Mouse (Mus musculus) kidney, postnatal 0 days (tissue): Measurements from ENCODE around the gene Fam221b. TPM values are rescaled to one million over a fixed set of nuclear protein-coding genes. Genes with fewer than 3 reads are reported as not detected.

Experiments used
- ATAC-seq: fragments of 200-750 bp; cut with Nextera tagmentation; replicated peaks from 2 replicates; pipeline ENCODE4 v1.8.0; 2017; ENCODE audit warnings: low read depth, moderate number of reproducible peaks, moderate TSS enrichment, moderate library complexity; ENCODE audit not compliant: low FRiP score
- DNase-seq: peaks from one replicate; pipeline ENCODE4 v3.0.0-alpha.2; 2016; ENCODE audit warnings: low spot score
- H3K27ac ChIP-seq: fragments of 300-500 bp; sonication (generic); 2 replicates; pipeline ENCODE4 v1.5.1; 2014; ENCODE audit warnings: mild to moderate bottlenecking
- H3K27me3 ChIP-seq: fragments of 300-500 bp; sonication (generic); 2 replicates; pipeline ENCODE4 v1.6.1; 2014; ENCODE audit warnings: low read length, mixed read lengths; ENCODE audit not compliant: insufficient read depth
- H3K36me3 ChIP-seq: fragments of 300-500 bp; sonication (generic); 2 replicates; pipeline ENCODE4 v1.6.1; 2014; ENCODE audit warnings: low read length, mixed read lengths; ENCODE audit not compliant: insufficient read depth
- H3K4me1 ChIP-seq: fragments of 300-500 bp; sonication (generic); replicated peaks from 2 replicates; pipeline ENCODE4 v1.6.1; 2014; ENCODE audit warnings: antibody characterized with exemption, low read length, mixed read lengths; ENCODE audit not compliant: insufficient read depth
- H3K4me2 ChIP-seq: fragments of 300-500 bp; sonication (generic); 2 replicates; pipeline ENCODE4 v1.6.1; 2014; ENCODE audit warnings: mild to moderate bottlenecking, low read length, moderate library complexity, mixed read lengths
- H3K4me3 ChIP-seq: fragments of 300-500 bp; sonication (generic); replicated peaks from 2 replicates; pipeline ENCODE4 v1.5.1; 2014; ENCODE audit warnings: low read depth, low read length
- H3K9ac ChIP-seq: fragments of 300-500 bp; sonication (generic); 2 replicates; pipeline ENCODE4 v1.6.1; 2014; ENCODE audit warnings: low read depth, low read length
- H3K9me3 ChIP-seq: fragments of 300-500 bp; sonication (generic); replicated peaks from 2 replicates; pipeline ENCODE4 v1.6.1; 2016; ENCODE audit warnings: low read length, inconsistent platforms, mixed read lengths
- CTCF ChIP-seq: IDR thresholded peaks from 2 replicates; pipeline ENCODE4 v1.5.1; 2016; ENCODE audit warnings: antibody characterized with exemption, low read depth, mild to moderate bottlenecking, moderate library complexity
- WGBS: fragments of 180-500 bp; shearing (Covaris S2); extraction: QIAGEN DNeasy Blood & Tissue Kit; methylation state at CpG from one replicate; pipeline ENCODE4 v1.1.7; 2014; 5-methylcytosine and 5-hydroxymethylcytosine counted together
- polyA plus RNA-seq: library from polyadenylated mRNA; unstranded; fragments of >200 nt; fragmentation: Nextera tagmentation; extraction: Ambion mirVana; gene quantifications from 2 replicates; pipeline ENCODE4 v1.2.1, GENCODE M21; 2015

Gene Fam221b
- polyA plus RNA-seq = 2.9 and 3.8 TPM in 2 replicates

- Histone ChIP-seq H3K36me3 (no peaks in the 10 kb centered on the region), H3K9ac (peak within 1 kb of the TSS; percentile 83), H3K27me3 (no peaks in the 10 kb centered on the region), H3K4me1 (0 out of 2 replicates have a peak, but pooled peaks cover 8% of the 10 kb centered on the region), H3K27ac (peak within 1 kb of the TSS; percentile 55; the same call in 1 of the 2 replicates), H3K4me2 (peak within 1 kb of the TSS; percentile 83), H3K4me3 (peak within 1 kb of the TSS; percentile 76), H3K9me3 (no peaks in the 10 kb centered on the region)
- DNase-seq (peak; percentile 95), ATAC-seq (peak; percentile 89)
- TF ChIP-seq CTCF = no peak
- WGBS = 2% methylated on average over 41 of the region's 41 CpGs
Measured at GRCm38 (mm10) chr4:43668782-43669427, at the start of gene Fam221b, which contains the start of gene Tmem8b. Gene Fam221b (minus strand): TSS chr4:43669145. Gene Tmem8b (plus strand): TSS chr4:43668971.

DNA sequence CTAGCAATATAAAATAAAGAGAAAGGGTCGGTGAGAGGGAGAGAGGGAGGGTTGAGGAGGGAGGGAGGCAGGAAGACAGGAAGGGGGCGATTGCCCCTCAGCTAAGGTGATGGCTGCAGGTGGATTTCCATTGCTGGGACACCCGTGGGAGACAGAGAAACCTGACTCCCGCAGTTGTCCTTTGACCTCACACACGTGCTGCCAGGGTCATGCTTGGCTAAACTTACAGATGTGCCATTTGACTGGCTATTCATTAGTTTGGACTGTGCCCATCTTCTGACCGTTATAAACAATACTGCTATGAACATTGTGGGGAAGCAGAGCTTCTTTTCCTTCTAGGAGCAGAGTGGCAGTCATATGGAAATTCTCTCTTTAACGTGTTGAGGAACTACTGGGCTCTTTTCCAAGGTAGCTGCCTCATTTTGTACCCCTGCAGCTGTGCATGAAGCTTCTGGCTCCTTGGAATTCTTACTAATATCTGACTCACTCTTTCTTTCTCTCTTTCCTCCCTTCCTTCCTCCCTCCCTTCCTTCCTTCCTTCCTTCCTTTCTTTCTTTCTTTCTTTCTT is 44.8 kb upstream of the Fam221b start:
- ATAC-seq (peak; percentile 25; the same call in 1 of the 2 replicates), DNase-seq (peak; percentile 69)
- no peaks in the 10 kb centered on the region for H3K4me1 ChIP-seq
- no peaks in the 10 kb centered on the region for H3K27me3 ChIP-seq
- no peaks in the 10 kb centered on the region for H3K36me3 ChIP-seq
- WGBS = 11% methylated on average over 7 of the region's 7 CpGs
- H3K4me2 ChIP-seq = no peak overlapping the region
- no peak overlapping the region for H3K4me3 ChIP-seq
- H3K9ac ChIP-seq = no peak overlapping the region
- no peaks in the 10 kb centered on the region for H3K9me3 ChIP-seq
- no peak overlapping the region for H3K27ac ChIP-seq
- no peak for TF ChIP-seq CTCF

GRCm38 (mm10) chr4:43711821-43712220 is 42.9 kb upstream of the Fam221b start:
- ATAC-seq = no peak
- no peaks in the 10 kb centered on the region for H3K27me3 ChIP-seq
- H3K27ac ChIP-seq = no peak overlapping the region
- no peak overlapping the region for H3K9ac ChIP-seq
- no peaks in the 10 kb centered on the region for H3K36me3 ChIP-seq
- H3K9me3 ChIP-seq = no peaks in the 10 kb centered on the region
- peak; percentile 87 for DNase-seq
- 1% methylated on average over 2 of the region's 2 CpGs for whole genome bisulfite sequencing
- H3K4me3 ChIP-seq = no peak overlapping the region
- no peaks in the 10 kb centered on the region for H3K4me1 ChIP-seq
- peak; percentile 95 for TF ChIP-seq CTCF
- no peak overlapping the region for H3K4me2 ChIP-seq

DNA sequence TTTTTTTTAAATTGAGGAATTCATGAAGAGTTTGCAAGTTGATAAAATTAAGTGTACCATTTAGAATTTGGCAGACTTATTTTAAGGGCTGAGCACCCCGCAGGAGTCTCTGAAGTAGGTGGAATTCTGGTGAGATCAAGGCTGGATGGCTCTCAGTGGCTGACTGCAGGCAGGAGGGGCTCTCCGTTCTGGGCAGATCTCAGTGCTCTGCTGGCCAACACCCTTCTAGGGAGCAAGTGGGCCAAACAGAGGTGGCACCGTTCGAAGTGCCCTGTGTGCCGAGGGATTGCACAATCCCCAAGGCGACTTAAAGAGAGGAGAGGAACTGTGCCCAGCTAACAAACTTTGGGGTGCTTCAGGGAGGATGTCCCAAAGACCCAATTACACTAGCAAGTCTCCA is 40.9 kb upstream of the Fam221b start, which contains the start of gene Olfr71:
Gene Olfr71 (minus strand): TSS at position 387 of the 400 bp plus-strand sequence.
- H3K9ac ChIP-seq = no peak within 1 kb of the TSS
- H3K9me3 ChIP-seq = no peaks in the 10 kb centered on the region
- WGBS = 81% methylated on average over 6 of the region's 6 CpGs
- no peaks in the 10 kb centered on the region for H3K36me3 ChIP-seq
- no peak within 1 kb of the TSS for H3K4me3 ChIP-seq
- H3K4me1 ChIP-seq = no peaks in the 10 kb centered on the region
- no peak for TF ChIP-seq CTCF
- no peak for ATAC-seq
- H3K4me2 ChIP-seq = no peak within 1 kb of the TSS
- DNase-seq = no peak
- H3K27me3 ChIP-seq = no peaks in the 10 kb centered on the region
- H3K27ac ChIP-seq = no peak within 1 kb of the TSS

GRCm38 (mm10) chr4:43705991-43706390 is 37.0 kb upstream of the Fam221b start:
- TF ChIP-seq CTCF = no peak
- ATAC-seq (no peak), DNase-seq (no peak)
- no peaks in the 10 kb centered on the region for H3K9me3 ChIP-seq
- no peak overlapping the region for H3K4me2 ChIP-seq
- no peaks in the 10 kb centered on the region for H3K36me3 ChIP-seq
- H3K9ac ChIP-seq = no peak overlapping the region
- H3K27ac ChIP-seq = no peak overlapping the region
- no peaks in the 10 kb centered on the region for H3K27me3 ChIP-seq
- no peaks in the 10 kb centered on the region for H3K4me1 ChIP-seq
- H3K4me3 ChIP-seq = no peak overlapping the region
- 67% methylated on average over 13 of the region's 13 CpGs for WGBS

GRCm38 (mm10) chr4:43703851-43704250 is 34.9 kb upstream of the Fam221b start:
- no peak for ATAC-seq
- peak; percentile 66 for DNase-seq
- H3K4me3 ChIP-seq = no peak overlapping the region
- WGBS = 51% methylated on average over 8 of the region's 8 CpGs
- H3K9ac ChIP-seq = no peak overlapping the region
- TF ChIP-seq CTCF = no peak
- no peak overlapping the region for H3K4me2 ChIP-seq
- H3K27me3 ChIP-seq = no peaks in the 10 kb centered on the region
- H3K36me3 ChIP-seq = no peaks in the 10 kb centered on the region
- no peaks in the 10 kb centered on the region for H3K9me3 ChIP-seq
- H3K4me1 ChIP-seq = no peaks in the 10 kb centered on the region
- no peak overlapping the region for H3K27ac ChIP-seq
